Mouse (Mus musculus): Measurements from ENCODE around the gene Thap7.

Gene Thap7

DNA sequence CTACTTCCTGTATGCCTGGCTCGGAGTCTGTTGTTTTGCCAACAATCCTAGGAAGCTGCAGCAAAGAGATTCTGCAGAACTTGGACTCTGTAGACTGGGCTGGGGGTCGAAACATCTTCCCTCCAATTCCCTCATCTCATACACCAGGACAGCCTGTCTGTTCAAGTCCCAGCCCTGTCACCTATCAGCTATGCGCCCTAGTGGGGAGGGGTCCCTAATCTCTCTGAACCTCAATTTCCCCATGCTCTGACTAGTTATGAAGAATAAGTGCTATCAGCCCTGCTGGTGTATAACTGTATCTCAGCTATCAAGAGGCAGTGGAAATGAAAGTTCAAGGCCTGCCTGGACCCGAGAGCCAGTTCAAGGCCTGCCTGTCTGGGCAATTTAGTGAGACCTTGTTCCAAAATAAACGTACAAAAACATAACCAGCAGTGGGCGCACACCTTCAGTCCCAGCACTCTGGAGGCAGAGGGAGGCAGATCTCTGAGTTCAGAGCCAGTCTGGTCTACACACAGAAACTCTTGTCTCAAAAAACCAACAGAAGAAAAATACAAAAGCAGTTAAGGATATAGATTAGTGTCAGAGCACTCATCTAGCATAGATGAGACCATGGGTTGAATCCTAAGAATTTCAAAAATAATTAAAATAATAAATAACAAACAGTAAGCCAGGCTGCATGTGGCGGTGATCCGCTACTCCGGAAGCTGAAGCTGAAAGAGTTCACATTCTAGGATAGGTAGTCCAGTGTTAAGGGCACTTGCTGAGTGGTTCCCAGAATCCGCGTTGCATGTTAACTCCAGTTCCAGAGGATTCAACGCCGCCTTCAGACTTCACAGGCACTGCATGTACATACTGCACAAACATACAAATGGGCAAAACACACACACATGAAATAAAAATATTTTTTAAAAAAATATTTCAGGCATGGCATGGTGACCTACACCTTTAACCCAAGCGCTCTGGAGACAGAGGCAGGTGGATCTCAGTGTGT is 42.2 kb downstream of the Thap7 start:
- no peak for DNase-seq (ENCODE audit: low spot score)

DNA sequence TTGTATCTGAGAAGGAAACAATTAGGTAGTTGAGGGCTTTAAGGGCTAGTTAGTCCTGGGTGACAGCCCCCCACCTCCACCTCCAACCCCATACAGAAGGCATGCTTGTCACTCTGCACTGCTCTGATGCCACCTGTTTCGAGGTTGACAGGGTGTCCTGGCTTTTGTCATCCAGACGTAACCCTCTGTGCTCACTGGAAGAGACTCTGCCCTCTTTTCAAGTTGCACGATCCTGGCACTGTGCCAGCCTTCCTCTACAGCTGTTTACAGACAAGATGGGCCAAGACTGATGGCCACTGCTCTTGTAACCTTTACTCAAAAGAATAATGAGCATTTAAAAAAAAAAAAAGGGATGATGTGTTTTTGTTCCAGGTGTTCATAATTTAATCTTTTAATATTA is 44.4 kb downstream of the Thap7 start:
- DNase-seq (ENCODE audit: low spot score) = no peak

DNA sequence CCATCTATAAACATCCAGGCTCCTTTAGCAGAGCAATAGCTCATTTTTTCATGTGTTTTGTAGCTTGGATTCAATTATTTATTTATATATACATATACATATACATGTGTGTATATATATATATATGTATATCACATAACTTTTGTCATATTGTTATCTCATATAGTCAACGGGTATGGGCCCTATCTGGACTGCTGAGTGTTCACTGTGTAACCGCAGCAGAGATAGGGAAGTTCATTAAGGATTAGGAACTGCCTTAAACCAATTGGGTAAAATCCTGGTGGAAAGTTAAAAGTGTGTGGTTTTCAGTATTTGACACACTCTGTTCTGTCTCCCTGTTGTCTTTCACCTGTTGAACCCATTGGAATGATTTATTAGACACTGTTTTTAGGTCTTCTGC is 49.5 kb downstream of the Thap7 start:
- DNase-seq (ENCODE audit: low spot score) = no peak

DNA sequence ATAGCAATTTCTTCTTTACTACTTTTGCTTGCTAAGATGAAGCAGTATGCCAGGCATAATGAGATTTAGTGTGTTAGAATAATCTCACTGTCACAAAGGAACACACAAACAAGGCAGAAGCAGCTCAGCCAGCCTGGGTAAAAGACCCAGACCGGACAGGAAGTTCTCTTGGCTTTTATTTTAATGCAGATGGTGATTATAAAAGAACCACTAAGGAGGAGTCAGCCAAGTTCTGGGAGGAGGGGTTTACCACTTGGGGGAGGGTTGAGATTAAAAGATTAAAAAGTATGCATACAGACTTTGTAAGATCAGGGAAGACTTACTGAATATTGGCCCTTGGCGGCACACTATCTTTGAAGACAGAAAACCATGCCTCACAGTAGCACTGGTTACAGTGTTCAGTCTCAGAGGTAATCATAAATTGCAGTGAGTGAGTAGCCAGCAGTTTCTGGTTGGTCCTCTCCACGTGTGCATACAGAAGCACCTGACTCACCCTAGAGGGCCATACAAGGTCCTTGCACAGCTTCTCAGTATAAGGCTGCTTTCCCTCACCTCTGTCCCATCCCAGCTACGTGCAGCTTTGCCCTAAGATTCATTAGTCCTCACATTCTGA is 52.5 kb downstream of the Thap7 start:
- DNase-seq (ENCODE audit: low spot score) = no peak
